Mouse (Mus musculus) kidney, adult 2 months (tissue): ENCODE data around the gene Rrm2. TPM values are rescaled to one million over a fixed set of nuclear protein-coding genes. Genes with fewer than 3 reads are reported as not detected.
"Not testable (repeated sequence)": the region's sequence is repeated elsewhere in the genome, so short reads cannot be mapped to it uniquely, and the experiment has no call there.

Experiments
- DNase-seq: peaks from one replicate; pipeline ENCODE4 v3.0.0; 2021
- H3K27ac ChIP-seq: fragments of 200-500 bp; 2 replicates; pipeline ENCODE4 v1.5.1; 2012; ENCODE audit warnings: low read depth, low read length, control low read depth, inconsistent platforms; ENCODE audit not compliant: insufficient read depth
- H3K27me3 ChIP-seq: fragments of 200-500 bp; replicated peaks from 2 replicates; pipeline ENCODE4 v1.6.1; 2012; ENCODE audit warnings: mild to moderate bottlenecking, moderate library complexity, low read length, inconsistent platforms; ENCODE audit not compliant: control insufficient read depth, insufficient read depth
- H3K36me3 ChIP-seq: fragments of 200-500 bp; 2 replicates; pipeline ENCODE4 v1.6.1; 2012; ENCODE audit warnings: mild to moderate bottlenecking, moderate library complexity, low read length, inconsistent platforms; ENCODE audit not compliant: control insufficient read depth, insufficient read depth
- H3K4me1 ChIP-seq: fragments of 200-500 bp; 2 replicates; pipeline ENCODE4 v1.6.1; 2011; ENCODE audit warnings: low read length; ENCODE audit not compliant: control insufficient read depth, insufficient read depth
- H3K4me3 ChIP-seq: fragments of 200-500 bp; 2 replicates; pipeline ENCODE4 v1.5.1; 2011; ENCODE audit warnings: mild to moderate bottlenecking, low read depth, low read length, control low read depth; ENCODE audit not compliant: insufficient read depth
- CTCF ChIP-seq: fragments of 200-500 bp; conservative IDR thresholded peaks from 2 replicates; pipeline ENCODE4 v1.5.1; 2011; ENCODE audit warnings: low read depth, mild to moderate bottlenecking, control low read depth, low read length, moderate library complexity, mixed read lengths; ENCODE audit not compliant: insufficient read depth, insufficient read length
- POLR2A ChIP-seq: fragments of 200-500 bp; IDR thresholded peaks from one replicate; pipeline ENCODE4 v1.6.1; 2011; ENCODE audit warnings: low read depth, low read length, control low read depth
- WGBS: fragments of 180-500 bp; shearing (Covaris S2); methylation state at CpG from one replicate; pipeline ENCODE4 v1.1.7; 2018; 5-methylcytosine and 5-hydroxymethylcytosine counted together
- polyA plus RNA-seq: library from polyadenylated mRNA; depleted of rRNA; stranded (reverse); fragments of >200 nt; gene quantifications from 2 replicates; pipeline ENCODE4 v1.2.3, GENCODE M21; 2012

The Rrm2 gene
- polyA plus RNA-seq, 1 experiment: 1.6 TPM

GRCm38 (mm10) chr12:24696500-24697483 lies 11.2 kb upstream of the Rrm2 start:
- WGBS: 24% methylated on average over 16 of the region's 16 CpGs
- Histone ChIP-seq H3K4me3 (no peak overlapping the region), H3K27me3 (no peaks in the 10 kb centered on the region), H3K27ac (no peak overlapping the region), H3K4me1 (no peaks in the 10 kb centered on the region), H3K36me3 (no peaks in the 10 kb centered on the region)
- TF ChIP-seq POLR2A (no peak), CTCF (peak; percentile 98)
- peak; percentile 90 for DNase-seq

- no peak for DNase-seq
- H3K4me1 ChIP-seq: no peaks in the 10 kb centered on the region
- WGBS: 57% methylated on average over 8 of the region's 8 CpGs
- H3K36me3 ChIP-seq: no peaks in the 10 kb centered on the region
- H3K4me3 ChIP-seq: no peak overlapping the region
- H3K27ac ChIP-seq: no peak overlapping the region
- no peak for TF ChIP-seq POLR2A
- TF ChIP-seq CTCF: peak; percentile 42; the same call in 1 of the 2 replicates
- no peaks in the 10 kb centered on the region for H3K27me3 ChIP-seq
Observed at GRCm38 (mm10) chr12:24697484-24698204, 10.4 kb upstream of the Rrm2 start.

- no peaks in the 10 kb centered on the region for H3K36me3 ChIP-seq
- no peak overlapping the region for H3K4me3 ChIP-seq
- no peak for DNase-seq
- H3K27ac ChIP-seq: no peak overlapping the region
- no peaks in the 10 kb centered on the region for H3K27me3 ChIP-seq
- WGBS: 83% methylated on average over 3 of the region's 3 CpGs
- no peak for TF ChIP-seq POLR2A
- no peak for TF ChIP-seq CTCF
- H3K4me1 ChIP-seq: no peaks in the 10 kb centered on the region
Observed at GRCm38 (mm10) chr12:24698514-24698913, 9.5 kb upstream of the Rrm2 start.

GRCm38 (mm10) chr12:24699578-24699977 lies 8.5 kb upstream of the Rrm2 start:
- H3K36me3 ChIP-seq: no peaks in the 10 kb centered on the region
- H3K27me3 ChIP-seq: no peaks in the 10 kb centered on the region
- no peak for TF ChIP-seq CTCF
- TF ChIP-seq POLR2A: no peak
- 73% methylated on average over 10 of the region's 10 CpGs for WGBS
- no peak for DNase-seq
- H3K4me3 ChIP-seq: no peak overlapping the region
- no peaks in the 10 kb centered on the region for H3K4me1 ChIP-seq
- H3K27ac ChIP-seq: no peak overlapping the region

DNA sequence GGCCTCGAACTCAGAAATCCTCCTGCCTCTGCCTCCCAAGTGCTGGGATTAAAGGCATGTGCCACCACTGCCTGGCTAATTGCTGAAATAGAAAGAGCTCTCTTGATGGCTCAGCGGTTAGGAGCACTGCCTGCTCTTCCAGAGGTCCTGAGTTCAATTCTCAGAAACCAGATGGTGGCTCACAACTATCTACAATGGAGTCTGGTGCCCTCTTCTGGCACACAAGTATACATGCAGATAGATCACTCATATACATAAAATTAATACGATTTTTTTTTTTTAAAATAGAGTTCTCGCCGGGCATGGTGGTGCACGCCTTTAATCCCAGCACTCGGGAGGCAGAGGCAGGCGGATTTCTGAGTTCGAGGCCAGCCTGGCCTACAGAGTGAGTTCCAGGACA lies 6.4 kb upstream of the Rrm2 start:
- H3K36me3 ChIP-seq, H3K4me1 ChIP-seq, H3K4me3 ChIP-seq, H3K27me3 ChIP-seq, H3K27ac ChIP-seq, DNase-seq: not testable (repeated sequence)
- WGBS: 88% methylated on average over 9 of the region's 9 CpGs

- Histone ChIP-seq H3K4me3 (no peak overlapping the region), H3K4me1 (peaks cover 4% of the 10 kb centered on the region; the same call in 1 of the 2 replicates), H3K27ac (no peak overlapping the region), H3K36me3 (no peaks in the 10 kb centered on the region), H3K27me3 (no peaks in the 10 kb centered on the region)
- 83% methylated on average over 3 of the region's 3 CpGs for WGBS
- TF ChIP-seq CTCF (no peak), POLR2A (no peak)
- no peak for DNase-seq
Observed at GRCm38 (mm10) chr12:24703013-24703412, 5.0 kb upstream of the Rrm2 start.
